16 mouse cellular contexts compared by ENCODE assay signal in the genomic region with DNA sequence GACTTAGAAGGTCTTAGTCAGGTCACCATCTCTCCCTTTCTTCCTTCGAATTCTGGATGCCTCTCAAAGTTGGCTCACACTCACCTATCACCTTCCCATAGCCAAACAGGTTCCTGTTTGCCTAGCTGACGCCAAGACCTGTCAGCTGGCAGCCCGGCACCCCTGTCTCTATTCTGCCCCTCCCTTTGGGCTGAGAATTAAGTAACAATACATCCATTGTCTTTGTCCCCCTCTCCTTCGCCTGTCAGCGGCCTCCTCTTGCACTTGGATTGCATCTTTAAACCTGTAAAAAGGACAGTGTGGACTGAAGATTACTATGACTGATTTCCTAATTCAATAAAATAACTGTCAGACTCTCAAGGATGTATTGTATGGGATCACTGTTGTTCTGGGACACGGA.
"Had no signal": no experiment of that assay in that cellular context is flagged by ENCODE, and none has a peak within 500 bp of the region (broad histone marks: within the 10 kb centered on the region; RNA-seq: fewer than 3 reads in every experiment).

No protein-coding gene starts in this region.

- H3K4me2 ChIP-seq: liver, embryonic 12.5 days; liver, embryonic 15.5 days; lung, embryonic 15.5 days; midbrain, embryonic 12.5 days; midbrain, embryonic 15.5 days; neural tube, embryonic 12.5 days; neural tube, embryonic 15.5 days had no signal

- H3K9me3 ChIP-seq: liver, embryonic 12.5 days; liver, embryonic 15.5 days; lung, embryonic 15.5 days; midbrain, embryonic 12.5 days; midbrain, embryonic 15.5 days; neural tube, embryonic 12.5 days; neural tube, embryonic 15.5 days had no signal

- H3K27me3 ChIP-seq: liver, embryonic 12.5 days; liver, embryonic 15.5 days; lung, embryonic 15.5 days; midbrain, embryonic 12.5 days; midbrain, embryonic 15.5 days; neural tube, embryonic 12.5 days; neural tube, embryonic 15.5 days had no signal

- H3K36me3 ChIP-seq: lung, embryonic 15.5 days; midbrain, embryonic 12.5 days; midbrain, embryonic 15.5 days; neural tube, embryonic 12.5 days; neural tube, embryonic 15.5 days had no signal

- DNase-seq: kidney, adult 18-20 months; kidney, adult 9 months; kidney, postnatal 4 days; layer of hippocampus, adult 9-11 months; lung, adult 18-20 months; thymus, postnatal 25 days had no signal

- H3K4me3 ChIP-seq: layer of hippocampus, adult 2 months; liver, embryonic 12.5 days; liver, embryonic 15.5 days; lung, embryonic 15.5 days; midbrain, embryonic 12.5 days; midbrain, embryonic 15.5 days; neural tube, embryonic 12.5 days; neural tube, embryonic 15.5 days had no signal

- ATAC-seq: intestine, embryonic 16.5 days; liver, embryonic 12.5 days; midbrain, embryonic 15.5 days had no signal

- H3K27ac ChIP-seq: layer of hippocampus, adult 2 months; liver, embryonic 12.5 days; liver, embryonic 15.5 days; macrophage; midbrain, embryonic 12.5 days; midbrain, embryonic 15.5 days; neural tube, embryonic 12.5 days; neural tube, embryonic 15.5 days had no signal

- H3K9ac ChIP-seq: liver, embryonic 12.5 days; liver, embryonic 15.5 days; lung, embryonic 15.5 days; midbrain, embryonic 12.5 days; midbrain, embryonic 15.5 days; neural tube, embryonic 12.5 days; neural tube, embryonic 15.5 days had no signal
